Mouse (Mus musculus) heart, postnatal 10 days (tissue): Measurements from ENCODE around the gene Scrn1. TPM values are rescaled to one million over a fixed set of nuclear protein-coding genes. Genes with fewer than 3 reads are reported as not detected.

ENCODE experiments used
- total RNA-seq, 2 experiments: library from RNA; stranded (reverse); gene quantifications; 2 replicates each; pipeline ENCODE4 v1.2.3; 2021

Scrn1 gene
- total RNA-seq, 2 experiments from 2014 or later, result 8.3 to 9.3 TPM

Other genes with a start within 250 kb of the Scrn1 start
- gene Prr15, start 240.7 kb downstream of the Scrn1 start, total RNA-seq, result 1 to 10 TPM; 3.6 to 4.5 TPM
- gene Wipf3, start 136.9 kb downstream of the Scrn1 start, total RNA-seq, result 10 to 100 TPM; 12.9 to 16.4 TPM
- 10 to 100 TPM; 12.4 to 12.9 TPM for gene Plekha8, start 28.6 kb upstream of the Scrn1 start, total RNA-seq
- gene Fkbp14, start 30.8 kb upstream of the Scrn1 start, total RNA-seq, result 10 to 100 TPM; 15.1 to 17.0 TPM
- gene Mturn, start 115.1 kb upstream of the Scrn1 start, total RNA-seq, result 10 to 100 TPM; 12.1 to 12.7 TPM